Mouse (Mus musculus): ENCODE data around the gene Hist1h3e.
"Not testable (repeated sequence)": the region's sequence is repeated elsewhere in the genome, so short reads cannot be mapped to it uniquely, and the experiment has no call there.

DNA sequence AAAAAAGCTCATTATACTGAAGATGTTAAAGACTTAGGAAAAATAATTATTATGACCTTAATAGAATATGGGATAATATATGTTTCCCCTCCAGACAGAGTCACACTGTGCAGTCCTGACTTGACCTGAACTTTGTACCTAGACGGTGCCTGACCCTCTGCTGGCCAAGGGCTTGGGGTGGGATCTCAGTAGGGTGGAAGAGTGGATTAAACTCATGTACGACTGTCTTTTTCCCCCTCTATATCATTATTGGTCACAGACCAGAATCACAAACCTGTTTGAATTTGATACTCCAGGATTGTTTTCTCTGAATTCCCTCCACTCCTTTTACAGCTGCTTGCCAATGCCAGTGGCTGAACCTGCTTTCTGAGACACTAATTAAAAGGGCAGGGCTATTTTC, 1.5 kb downstream of the Hist1h3e start:
- TF ChIP-seq CTCF, EP300 (IDR thresholded peaks at IDR 0.05): not testable (repeated sequence)

Measured in lung, postnatal 0 days (tissue).